Mouse (Mus musculus): ENCODE measurements around the gene Frg2f1. TPM values are rescaled to one million over a fixed set of nuclear protein-coding genes. Genes with fewer than 3 reads are reported as not detected.

The Frg2f1 gene
- polyA plus RNA-seq (2011; ENCODE audit: insufficient read depth, insufficient read length, low read depth, missing spikeins) = 1.2 and 2.2 TPM in 2 replicates

- peak within 1 kb of the TSS; percentile 95 for H3K9ac ChIP-seq (ENCODE audit: low read depth, poor library complexity, severe bottlenecking)
- no peaks in the 10 kb centered on the region for H3K27me3 ChIP-seq (ENCODE audit: control insufficient read depth, insufficient read depth, low read length, poor library complexity, severe bottlenecking)
- H3K9me3 ChIP-seq (replicated peaks; ENCODE audit: control insufficient read depth, insufficient read depth, low read length, poor library complexity, severe bottlenecking) = no peaks in the 10 kb centered on the region
- H3K4me3 ChIP-seq (ENCODE audit: low read depth, low read length) = peak within 1 kb of the TSS; percentile 93
- no peaks in the 10 kb centered on the region for H3K4me1 ChIP-seq (ENCODE audit: control insufficient read depth, insufficient read depth, low read length)
- no peaks in the 10 kb centered on the region for H3K36me3 ChIP-seq (ENCODE audit: control insufficient read depth, insufficient read depth, low read length, poor library complexity, severe bottlenecking)
- H3K27ac ChIP-seq (ENCODE audit: insufficient read depth, low read length) = peak within 1 kb of the TSS; percentile 49
- TF ChIP-seq POLR2A (IDR thresholded peaks at IDR 0.05; ENCODE audit: insufficient read depth, low read length) (no peak), EP300 (IDR thresholded peaks at IDR 0.05; ENCODE audit: insufficient read depth, low read depth, low read length) (no peak), CTCF (IDR thresholded peaks at IDR 0.05; ENCODE audit: low read depth, low read length) (no peak)
These were observed at the start of gene Frg2f1 for GRCm38 (mm10) chr4:119539031-119539824. TSS of gene Frg2f1 (minus strand) at chr4:119539529.

- TF ChIP-seq EP300 (IDR thresholded peaks at IDR 0.05; ENCODE audit: insufficient read depth, low read depth, low read length) (no peak), CTCF (IDR thresholded peaks at IDR 0.05; ENCODE audit: low read depth, low read length) (peak; percentile 18)
- H3K27ac ChIP-seq (ENCODE audit: insufficient read depth, low read length) = no peak overlapping the region
- H3K36me3 ChIP-seq (ENCODE audit: control insufficient read depth, insufficient read depth, low read length, poor library complexity, severe bottlenecking) = no peaks in the 10 kb centered on the region; the same call in 1 of the 2 replicates
- no peak overlapping the region for H3K4me3 ChIP-seq (ENCODE audit: low read depth, low read length)
- no peaks in the 10 kb centered on the region for H3K27me3 ChIP-seq (ENCODE audit: control insufficient read depth, insufficient read depth, low read length, poor library complexity, severe bottlenecking)
- H3K9ac ChIP-seq (ENCODE audit: low read depth, poor library complexity, severe bottlenecking) = no peak overlapping the region
- no peaks in the 10 kb centered on the region for H3K9me3 ChIP-seq (replicated peaks; ENCODE audit: control insufficient read depth, insufficient read depth, low read length, poor library complexity, severe bottlenecking)
- H3K4me1 ChIP-seq (ENCODE audit: control insufficient read depth, insufficient read depth, low read length) = no peaks in the 10 kb centered on the region
These were observed 48.7 kb upstream of the Frg2f1 start for GRCm38 (mm10) chr4:119588037-119588436.

- Histone ChIP-seq H3K9ac (ENCODE audit: low read depth, poor library complexity, severe bottlenecking) (no peak overlapping the region), H3K4me1 (ENCODE audit: control insufficient read depth, insufficient read depth, low read length) (no peaks in the 10 kb centered on the region), H3K4me3 (ENCODE audit: low read depth, low read length) (no peak overlapping the region), H3K9me3 (replicated peaks; ENCODE audit: control insufficient read depth, insufficient read depth, low read length, poor library complexity, severe bottlenecking) (no peaks in the 10 kb centered on the region), H3K36me3 (ENCODE audit: control insufficient read depth, insufficient read depth, low read length, poor library complexity, severe bottlenecking) (peaks cover 7% of the 10 kb centered on the region), H3K27ac (ENCODE audit: insufficient read depth, low read length) (no peak overlapping the region), H3K27me3 (ENCODE audit: control insufficient read depth, insufficient read depth, low read length, poor library complexity, severe bottlenecking) (no peaks in the 10 kb centered on the region)
- TF ChIP-seq CTCF (IDR thresholded peaks at IDR 0.05; ENCODE audit: low read depth, low read length) = no peak
- no peak for TF ChIP-seq EP300 (IDR thresholded peaks at IDR 0.05; ENCODE audit: insufficient read depth, low read depth, low read length)
- TF ChIP-seq POLR2A (IDR thresholded peaks at IDR 0.05; ENCODE audit: insufficient read depth, low read length) = no peak
These were observed 36.1 kb upstream of the Frg2f1 start for GRCm38 (mm10) chr4:119575459-119575858.

GRCm38 (mm10) chr4:119574504-119574903, 35.2 kb upstream of the Frg2f1 start:
- no peak overlapping the region for H3K4me3 ChIP-seq (ENCODE audit: low read depth, low read length)
- TF ChIP-seq EP300 (IDR thresholded peaks at IDR 0.05; ENCODE audit: insufficient read depth, low read depth, low read length) = no peak
- no peak for TF ChIP-seq POLR2A (IDR thresholded peaks at IDR 0.05; ENCODE audit: insufficient read depth, low read length)
- no peak for TF ChIP-seq CTCF (IDR thresholded peaks at IDR 0.05; ENCODE audit: low read depth, low read length)
- H3K9ac ChIP-seq (ENCODE audit: low read depth, poor library complexity, severe bottlenecking) = no peak overlapping the region
- no peak overlapping the region for H3K27ac ChIP-seq (ENCODE audit: insufficient read depth, low read length)
- no peaks in the 10 kb centered on the region for H3K4me1 ChIP-seq (ENCODE audit: control insufficient read depth, insufficient read depth, low read length)
- H3K27me3 ChIP-seq (ENCODE audit: control insufficient read depth, insufficient read depth, low read length, poor library complexity, severe bottlenecking) = no peaks in the 10 kb centered on the region
- peaks cover 7% of the 10 kb centered on the region for H3K36me3 ChIP-seq (ENCODE audit: control insufficient read depth, insufficient read depth, low read length, poor library complexity, severe bottlenecking)
- no peaks in the 10 kb centered on the region for H3K9me3 ChIP-seq (replicated peaks; ENCODE audit: control insufficient read depth, insufficient read depth, low read length, poor library complexity, severe bottlenecking)

- TF ChIP-seq EP300 (IDR thresholded peaks at IDR 0.05; ENCODE audit: insufficient read depth, low read depth, low read length) = no peak
- TF ChIP-seq POLR2A (IDR thresholded peaks at IDR 0.05; ENCODE audit: insufficient read depth, low read length) = no peak
- no peak for TF ChIP-seq CTCF (IDR thresholded peaks at IDR 0.05; ENCODE audit: low read depth, low read length)
- H3K27ac ChIP-seq (ENCODE audit: insufficient read depth, low read length) = no peak overlapping the region
- H3K9me3 ChIP-seq (replicated peaks; ENCODE audit: control insufficient read depth, insufficient read depth, low read length, poor library complexity, severe bottlenecking) = no peaks in the 10 kb centered on the region
- peaks cover 7% of the 10 kb centered on the region for H3K36me3 ChIP-seq (ENCODE audit: control insufficient read depth, insufficient read depth, low read length, poor library complexity, severe bottlenecking)
- no peak overlapping the region for H3K4me3 ChIP-seq (ENCODE audit: low read depth, low read length)
- H3K4me1 ChIP-seq (ENCODE audit: control insufficient read depth, insufficient read depth, low read length) = no peaks in the 10 kb centered on the region
- no peak overlapping the region for H3K9ac ChIP-seq (ENCODE audit: low read depth, poor library complexity, severe bottlenecking)
- H3K27me3 ChIP-seq (ENCODE audit: control insufficient read depth, insufficient read depth, low read length, poor library complexity, severe bottlenecking) = no peaks in the 10 kb centered on the region
These were observed 33.4 kb upstream of the Frg2f1 start for GRCm38 (mm10) chr4:119572682-119573081.

GRCm38 (mm10) chr4:119566322-119566835, 27.1 kb upstream of the Frg2f1 start:
- Histone ChIP-seq H3K9ac (ENCODE audit: low read depth, poor library complexity, severe bottlenecking) (no peak overlapping the region), H3K4me3 (ENCODE audit: low read depth, low read length) (no peak overlapping the region), H3K4me1 (ENCODE audit: control insufficient read depth, insufficient read depth, low read length) (no peaks in the 10 kb centered on the region), H3K27me3 (ENCODE audit: control insufficient read depth, insufficient read depth, low read length, poor library complexity, severe bottlenecking) (no peaks in the 10 kb centered on the region), H3K36me3 (ENCODE audit: control insufficient read depth, insufficient read depth, low read length, poor library complexity, severe bottlenecking) (no peaks in the 10 kb centered on the region; the same call in 1 of the 2 replicates), H3K27ac (ENCODE audit: insufficient read depth, low read length) (no peak overlapping the region), H3K9me3 (replicated peaks; ENCODE audit: control insufficient read depth, insufficient read depth, low read length, poor library complexity, severe bottlenecking) (peaks cover 6% of the 10 kb centered on the region)
- TF ChIP-seq POLR2A (IDR thresholded peaks at IDR 0.05; ENCODE audit: insufficient read depth, low read length) (no peak), CTCF (IDR thresholded peaks at IDR 0.05; ENCODE audit: low read depth, low read length) (no peak), EP300 (IDR thresholded peaks at IDR 0.05; ENCODE audit: insufficient read depth, low read depth, low read length) (no peak)

Measured in ES-Bruce4 (cell line).